Mouse (Mus musculus) spleen, postnatal 14 days (tissue): ENCODE data around the gene Ncoa5.

Source experiments
- DNase-seq, 2 experiments: peaks; one replicate each; pipeline ENCODE4 v3.0.0; 2021 to 2022; ENCODE audit warnings: low spot score in 2 of 2

The Ncoa5 gene

DNA sequence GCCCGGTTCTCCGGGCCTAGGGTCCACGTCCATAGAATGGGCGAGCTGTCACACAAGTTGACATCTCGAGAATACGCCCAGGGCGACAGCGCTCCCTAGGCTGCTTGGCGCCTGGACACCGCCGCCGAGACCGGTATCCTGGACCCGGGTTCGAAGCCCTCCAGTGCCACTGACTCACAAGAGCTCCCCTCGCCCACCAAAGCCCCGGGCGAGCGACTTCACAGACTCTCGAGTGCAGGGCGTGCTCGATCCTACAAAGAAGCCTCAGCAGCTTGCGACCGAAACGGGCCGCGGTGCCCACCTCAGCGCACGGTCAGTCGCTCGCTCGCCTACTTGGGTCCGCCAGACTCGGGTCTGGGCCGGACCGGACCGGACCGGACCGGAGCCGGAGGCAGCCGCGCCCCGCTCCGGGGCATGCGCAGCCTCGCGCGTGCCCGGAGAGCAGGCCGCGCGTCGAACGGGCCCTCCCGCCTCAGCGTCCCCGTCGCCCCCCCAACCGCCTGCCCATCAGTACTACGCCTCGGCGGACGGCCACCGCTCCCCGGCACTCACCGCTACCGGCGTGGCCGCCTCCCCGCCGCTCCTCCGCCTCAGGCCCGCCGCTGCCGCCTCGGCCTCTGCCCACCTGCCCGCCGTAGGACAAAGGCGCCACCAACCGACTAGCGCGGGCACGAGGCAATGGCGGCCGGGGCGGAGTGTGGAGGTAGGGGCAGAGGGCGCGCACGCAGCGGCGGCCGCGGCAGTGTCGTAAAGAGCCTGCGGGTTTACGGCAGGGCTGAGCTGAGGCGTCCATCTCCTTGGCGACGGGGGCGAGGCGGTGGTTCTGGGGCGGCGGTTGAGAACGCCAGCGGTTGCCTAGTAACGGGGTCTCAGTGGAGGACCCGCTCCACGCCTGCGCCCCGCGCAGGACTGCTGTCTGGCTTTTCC, at the start of gene Ncoa5:
TSS of gene Ncoa5 (minus strand) at position 737 of the 927 bp plus-strand sequence.
- DNase-seq: peak; percentile 92 to 96

DNA sequence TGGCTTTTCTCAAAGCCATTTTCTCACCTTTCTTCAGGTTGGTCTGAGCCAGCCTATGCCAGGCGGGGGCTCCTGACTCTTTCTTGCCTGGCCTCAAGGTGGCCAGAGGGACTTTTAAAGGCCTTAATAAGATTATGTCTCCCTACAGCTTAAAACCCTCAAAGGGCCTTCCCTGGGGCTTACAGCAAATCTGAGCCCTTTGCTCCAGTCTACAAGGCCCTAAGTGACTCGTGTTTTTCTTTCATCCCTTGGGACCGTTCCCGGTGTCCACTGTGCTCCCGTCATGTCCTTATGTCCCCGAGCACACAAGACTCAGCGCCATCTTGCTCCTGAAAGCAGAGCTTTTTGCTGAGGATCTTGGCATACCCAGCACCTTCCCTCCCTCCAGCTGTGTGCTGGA, 46.6 kb upstream of the Ncoa5 start:
- DNase-seq: no peak

DNA sequence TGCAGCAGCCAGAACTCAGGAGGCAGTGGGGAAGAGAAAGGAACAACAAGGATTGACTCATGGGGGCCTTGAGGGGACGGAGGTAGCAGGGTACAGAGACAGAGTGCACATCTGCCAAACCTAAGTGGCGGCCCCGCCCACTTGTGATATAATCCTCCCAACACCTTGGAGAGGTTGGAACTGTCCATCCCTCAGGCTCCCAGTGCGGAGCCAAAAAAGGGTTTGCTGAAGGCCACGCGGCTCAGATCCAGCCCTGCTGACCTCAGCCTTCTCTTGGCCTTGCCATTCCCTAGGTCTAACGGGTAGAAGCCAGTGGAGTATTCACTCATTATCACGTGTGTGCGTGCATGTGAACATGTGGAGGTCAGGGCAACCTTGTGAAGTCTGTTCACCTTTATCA, 46.0 kb upstream of the Ncoa5 start:
- DNase-seq: no peak

DNA sequence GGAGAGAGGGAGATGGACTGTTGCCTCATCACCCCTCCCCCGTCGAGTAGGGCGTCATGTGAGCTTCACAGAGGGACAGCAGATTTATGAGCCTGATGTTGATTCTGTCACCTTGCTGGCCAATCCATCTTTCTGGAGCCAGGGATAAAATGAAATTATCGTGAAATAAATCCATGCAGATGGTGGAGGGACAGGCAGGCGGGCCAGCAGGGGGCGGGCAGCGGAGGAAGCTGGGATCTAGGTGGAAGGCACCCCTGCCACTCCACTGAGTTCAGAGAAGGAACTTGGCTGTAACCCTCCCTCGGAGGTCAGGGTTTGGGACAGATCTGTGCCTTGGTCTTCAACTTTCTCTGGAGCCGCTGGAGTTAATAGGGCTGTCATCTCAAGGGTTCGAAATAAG, 43.9 kb upstream of the Ncoa5 start:
- DNase-seq: no peak

DNA sequence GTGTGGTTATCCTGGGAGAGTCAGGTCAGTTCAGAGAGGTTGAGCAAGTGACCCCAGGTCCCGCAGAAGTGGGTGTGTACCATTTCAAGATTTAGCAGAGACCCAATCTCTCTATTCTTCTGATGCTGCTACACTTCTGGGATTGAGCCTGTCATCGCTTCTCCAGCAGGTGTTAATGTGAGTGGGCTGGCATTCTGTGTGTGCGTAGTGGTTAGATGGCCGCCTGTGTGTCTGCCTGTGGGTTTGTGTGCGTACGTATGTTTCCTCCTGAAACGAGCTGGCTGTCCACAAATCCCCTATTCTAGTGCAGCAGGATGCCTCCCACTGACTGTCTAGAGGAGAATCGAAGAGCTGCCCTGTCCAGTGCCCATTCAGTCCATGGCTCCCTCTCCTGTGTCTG, 43.4 kb upstream of the Ncoa5 start:
- DNase-seq: no peak

DNA sequence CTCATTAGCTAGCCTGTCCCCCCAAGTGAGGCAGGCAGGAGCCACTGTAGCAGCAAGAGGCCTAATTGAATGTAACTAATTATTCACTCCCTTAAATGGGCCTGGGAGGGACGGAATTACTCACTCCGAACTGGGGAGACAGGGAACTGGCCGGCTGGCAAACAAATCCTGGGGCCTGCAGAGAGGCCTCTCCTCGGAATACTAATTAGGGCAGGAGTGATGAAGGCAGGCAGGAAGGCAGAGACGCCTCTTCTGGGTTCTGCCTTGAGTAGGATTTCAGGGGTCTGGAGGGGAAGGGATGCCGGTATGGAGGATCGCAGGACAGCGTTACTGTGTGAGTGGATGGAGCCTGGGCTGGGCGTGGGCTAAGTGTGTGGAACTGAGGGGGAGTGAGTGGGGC, 42.4 kb upstream of the Ncoa5 start:
- DNase-seq: no peak

DNA sequence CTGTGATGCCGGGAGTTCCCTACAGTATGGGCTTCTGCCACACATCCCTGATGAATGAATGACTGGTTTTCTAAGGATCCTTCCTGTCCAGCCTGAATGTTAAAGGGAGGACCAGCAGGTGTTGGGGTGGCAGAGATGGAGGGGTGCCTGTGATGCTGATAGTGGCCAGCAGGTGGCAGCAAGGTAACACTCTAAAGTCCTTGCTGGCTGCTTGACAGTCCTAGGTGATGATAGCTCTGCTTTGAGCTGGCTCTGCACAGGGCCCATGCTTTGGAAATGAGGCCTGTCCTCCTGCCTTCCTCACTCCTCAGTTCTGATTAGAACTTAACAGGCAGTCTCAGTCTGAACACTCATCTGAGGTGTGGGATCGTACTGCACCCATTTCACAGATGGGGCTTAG, 40.3 kb upstream of the Ncoa5 start:
- peak; percentile 52 to 67 for DNase-seq

DNA sequence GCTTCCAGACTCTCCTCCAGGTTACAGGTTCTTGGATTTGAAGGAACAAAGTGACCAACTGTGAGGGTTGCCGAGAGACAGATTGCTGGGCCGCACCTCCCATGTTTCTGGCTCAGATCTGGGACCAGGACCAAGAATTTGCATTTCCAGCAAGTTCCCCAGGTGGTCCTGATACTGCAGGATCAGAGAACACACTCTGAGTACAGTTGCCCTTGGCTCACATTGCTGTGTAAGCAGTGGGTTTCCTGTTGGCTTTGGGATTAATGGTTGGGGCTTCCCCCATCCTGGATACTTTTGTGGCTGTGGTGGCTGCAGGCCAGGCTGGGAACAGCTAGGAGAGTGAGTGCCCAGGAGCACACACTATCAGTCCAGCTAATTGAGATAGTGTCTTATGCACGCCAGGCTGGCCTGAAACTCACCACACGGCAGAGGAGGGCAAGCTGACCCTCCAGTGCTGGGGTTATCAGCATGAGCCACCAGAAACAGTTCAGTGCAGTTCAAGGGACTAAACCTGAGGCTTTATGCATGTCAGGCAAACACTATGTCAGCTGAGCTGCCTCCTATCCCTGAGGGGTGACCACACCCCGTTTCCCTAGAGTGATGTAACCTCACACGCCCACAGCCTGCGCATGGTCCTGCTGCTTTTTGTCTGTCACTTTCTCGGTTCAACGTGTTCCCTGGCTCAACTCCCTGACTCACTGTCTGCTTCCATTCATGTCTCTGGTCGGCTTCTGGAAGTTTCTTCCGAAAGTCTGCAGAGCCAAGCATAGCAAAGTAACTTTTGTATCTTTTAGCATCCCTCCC, 39.6 kb upstream of the Ncoa5 start:
- DNase-seq: no peak

DNA sequence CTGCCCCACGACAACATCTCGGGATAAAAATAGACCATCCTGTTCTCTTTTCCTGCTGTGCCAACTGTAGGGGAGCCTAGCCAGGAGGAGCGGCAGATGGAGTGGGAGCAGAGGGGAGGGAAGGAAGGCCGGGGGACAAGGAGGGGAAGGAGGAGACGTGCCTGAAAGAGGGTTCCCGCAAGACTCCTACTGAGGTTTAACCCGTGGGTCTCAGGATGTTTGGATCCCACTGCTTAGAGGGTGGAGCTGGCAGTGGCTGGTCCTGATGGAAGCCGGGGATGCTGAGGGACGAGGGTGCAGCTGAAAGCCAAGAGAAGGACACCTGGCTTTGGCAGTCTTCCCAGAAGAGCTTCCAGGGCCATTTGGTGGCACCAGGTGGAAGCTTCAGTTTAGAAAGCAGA, 38.7 kb upstream of the Ncoa5 start:
- DNase-seq: no peak

DNA sequence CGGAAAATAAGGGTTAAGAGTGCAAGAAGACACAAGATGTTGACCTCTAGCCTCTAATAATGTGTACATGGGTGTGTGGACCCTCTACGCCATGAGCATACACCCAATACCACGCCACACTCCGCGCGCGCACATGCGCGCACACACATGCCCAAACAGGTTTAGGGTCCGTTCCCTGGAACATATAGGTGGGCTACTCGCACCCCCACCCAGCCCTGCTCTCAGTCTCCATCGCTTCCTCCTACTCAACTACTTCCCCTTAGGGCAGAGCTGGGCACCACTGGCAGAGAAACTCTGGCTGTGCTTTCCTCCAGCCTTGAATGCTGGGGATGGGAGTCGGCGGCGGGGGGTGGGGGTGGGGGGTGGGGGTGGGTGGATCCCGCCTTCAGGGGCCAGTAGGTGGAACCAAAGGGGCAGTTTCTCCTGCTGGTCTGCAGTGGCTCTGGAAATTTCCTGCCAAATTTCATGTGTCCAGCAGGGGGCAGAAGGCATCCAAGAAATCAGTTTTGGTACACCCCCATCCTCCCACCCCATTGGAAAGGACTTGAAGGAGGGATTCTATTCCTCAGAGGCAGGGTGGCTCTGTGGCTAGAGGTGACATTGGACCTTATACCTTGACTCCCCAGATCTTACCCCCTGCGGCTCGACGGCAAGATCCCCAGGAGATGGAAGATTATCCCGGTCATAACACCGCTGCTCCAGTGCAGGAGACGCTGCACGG, 35.6 kb upstream of the Ncoa5 start:
- peak in 1 of 2 experiments; percentile 26 for DNase-seq

DNA sequence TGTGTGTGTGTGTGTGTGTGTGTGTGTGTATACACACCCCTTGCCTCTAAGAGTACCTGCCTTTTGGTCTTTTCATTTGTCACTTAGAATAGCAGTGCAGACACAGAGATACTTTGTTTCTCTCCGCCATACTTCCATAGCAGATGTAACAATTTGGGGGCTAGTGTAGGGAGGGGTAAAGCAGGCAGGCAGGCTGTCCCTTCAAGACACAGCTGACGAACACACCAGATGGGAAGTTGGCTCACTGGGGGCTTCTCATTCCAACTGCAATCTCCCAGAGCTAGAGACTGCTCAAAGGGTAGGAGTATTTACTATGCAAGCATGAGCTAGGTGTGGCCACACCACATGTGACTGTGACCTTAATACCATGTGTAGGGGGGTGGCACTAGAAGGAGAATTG, 34.1 kb upstream of the Ncoa5 start:
- DNase-seq: no peak

DNA sequence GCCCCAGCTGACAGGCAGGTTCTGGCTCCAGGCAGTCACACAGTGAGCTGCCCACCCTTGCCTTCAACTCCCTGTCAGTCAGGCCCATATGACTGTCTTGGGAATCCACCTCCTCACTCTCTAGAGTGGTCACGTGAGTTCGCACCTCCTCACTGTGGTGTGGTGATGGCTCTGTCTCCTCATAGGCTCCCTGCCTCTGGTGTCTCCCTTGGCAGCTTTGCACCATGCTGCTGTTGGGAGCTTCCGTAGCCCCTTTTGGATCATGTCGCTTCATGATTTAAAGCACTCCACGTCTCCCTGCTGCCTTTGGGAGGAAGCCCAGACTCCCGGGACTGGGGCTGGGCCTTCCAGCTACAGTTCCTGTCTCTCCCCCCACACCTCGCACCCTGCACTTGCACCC, 29.8 kb upstream of the Ncoa5 start:
- no peak for DNase-seq

DNA sequence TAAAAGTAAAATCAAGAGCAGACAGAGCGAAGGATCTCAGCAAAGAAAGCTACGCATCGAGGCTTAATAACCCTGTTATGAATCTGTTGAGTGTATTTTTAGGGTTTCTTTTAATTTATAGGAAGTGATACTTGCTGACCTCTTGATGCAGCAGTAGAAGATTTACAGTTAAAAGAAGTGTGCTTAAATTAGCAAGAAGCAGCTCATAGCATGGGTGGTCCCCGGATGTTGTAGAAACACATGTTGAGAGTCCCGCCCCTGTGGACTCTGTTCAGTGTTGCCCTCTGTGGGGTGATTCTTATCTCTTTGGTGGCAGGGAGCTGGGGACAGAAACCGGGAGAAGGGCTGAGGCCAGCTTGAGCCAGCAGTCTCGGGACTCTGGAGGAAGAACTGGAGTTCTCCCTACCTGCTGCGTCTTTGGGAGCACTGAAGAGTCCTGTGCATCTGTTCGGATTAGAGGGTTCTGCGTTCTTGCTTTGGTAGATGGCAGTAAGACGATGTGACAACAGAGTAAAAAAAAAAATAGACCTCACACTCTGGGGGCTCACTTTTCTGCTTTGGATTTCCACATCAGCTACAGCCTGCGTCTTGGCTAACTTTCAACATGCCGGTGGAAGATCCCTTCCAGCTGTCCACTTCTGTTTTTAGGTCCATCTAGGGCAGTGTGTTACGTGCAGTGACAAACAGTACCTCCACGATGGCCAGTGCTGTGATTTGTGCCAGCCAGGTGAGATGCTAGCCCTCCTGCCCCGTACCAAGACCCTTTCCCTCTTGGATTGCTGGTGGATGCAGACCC, 27.2 kb upstream of the Ncoa5 start:
- no peak for DNase-seq

DNA sequence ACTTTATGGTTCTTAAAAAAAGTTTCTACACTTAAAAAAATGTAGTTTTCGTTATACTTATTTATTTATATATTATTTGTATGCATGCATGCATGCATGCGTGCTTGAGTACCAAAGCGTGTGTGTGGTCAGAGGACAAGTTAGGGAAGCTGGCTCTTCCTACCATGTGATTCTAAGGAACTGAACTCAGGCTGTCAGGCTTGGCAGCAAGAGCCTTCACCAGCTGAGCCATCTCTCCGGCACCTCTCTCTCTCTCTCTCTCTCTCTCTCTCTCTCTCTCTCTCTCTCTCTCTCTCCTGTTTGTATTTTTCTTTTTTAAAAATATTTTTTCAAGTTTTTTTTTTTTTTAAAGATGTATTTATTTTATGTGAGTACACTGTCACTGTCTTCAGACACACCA, 25.3 kb upstream of the Ncoa5 start:
- no peak for DNase-seq

DNA sequence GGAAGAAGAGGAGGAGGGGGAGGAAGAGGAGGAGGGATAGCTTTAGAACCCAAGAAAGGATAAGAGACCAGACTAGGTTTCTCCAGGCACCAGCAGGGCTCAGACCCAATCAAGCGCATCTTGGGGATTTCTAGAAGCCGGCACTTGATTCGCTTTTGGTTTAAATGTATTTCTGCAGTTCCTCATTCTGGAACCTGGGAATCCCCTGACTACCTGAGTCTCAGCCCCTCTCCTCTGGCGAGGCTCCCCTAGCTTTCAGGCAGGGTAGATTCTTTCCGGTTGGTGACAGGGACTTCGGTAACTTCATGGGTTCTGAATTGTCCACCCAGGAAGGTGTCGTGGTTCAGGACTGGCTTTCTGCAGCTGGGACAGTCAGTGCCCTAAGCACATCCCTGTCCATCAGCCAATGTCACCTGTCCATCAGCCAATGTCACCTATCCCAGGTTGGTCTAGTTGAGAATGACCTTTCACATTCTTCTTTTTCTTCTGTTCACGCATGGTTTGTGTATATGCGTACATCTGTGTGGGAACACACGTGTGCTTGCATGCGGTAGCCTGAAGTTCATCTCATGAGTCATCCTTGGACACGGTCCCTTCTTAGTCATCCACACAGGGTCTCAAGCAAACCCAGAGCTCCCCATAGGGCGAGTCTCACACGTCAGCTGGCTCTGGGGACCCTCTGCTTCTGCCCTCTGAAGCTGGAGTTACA, 21.9 kb upstream of the Ncoa5 start:
- peak in 1 of 2 experiments; percentile 12 for DNase-seq

DNA sequence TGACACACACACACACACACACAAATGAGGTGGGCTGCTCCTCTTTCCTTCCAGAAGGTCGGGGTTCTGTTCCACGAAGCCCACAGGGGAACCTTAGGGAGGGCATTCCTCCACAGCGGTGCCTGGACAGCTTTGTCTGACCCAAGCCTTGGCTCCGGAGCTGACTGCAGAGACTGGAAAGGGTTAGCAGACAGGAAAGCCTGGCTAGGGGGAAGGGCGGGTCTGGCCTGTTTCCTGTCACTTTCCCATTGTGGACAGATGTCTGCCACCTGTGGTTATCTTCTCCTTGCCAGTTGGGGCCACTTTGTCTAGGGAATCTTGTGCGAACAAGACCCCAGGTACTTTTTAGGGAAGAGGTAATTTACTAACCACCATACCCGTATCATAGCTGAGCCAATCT, 21.2 kb upstream of the Ncoa5 start:
- no peak for DNase-seq

DNA sequence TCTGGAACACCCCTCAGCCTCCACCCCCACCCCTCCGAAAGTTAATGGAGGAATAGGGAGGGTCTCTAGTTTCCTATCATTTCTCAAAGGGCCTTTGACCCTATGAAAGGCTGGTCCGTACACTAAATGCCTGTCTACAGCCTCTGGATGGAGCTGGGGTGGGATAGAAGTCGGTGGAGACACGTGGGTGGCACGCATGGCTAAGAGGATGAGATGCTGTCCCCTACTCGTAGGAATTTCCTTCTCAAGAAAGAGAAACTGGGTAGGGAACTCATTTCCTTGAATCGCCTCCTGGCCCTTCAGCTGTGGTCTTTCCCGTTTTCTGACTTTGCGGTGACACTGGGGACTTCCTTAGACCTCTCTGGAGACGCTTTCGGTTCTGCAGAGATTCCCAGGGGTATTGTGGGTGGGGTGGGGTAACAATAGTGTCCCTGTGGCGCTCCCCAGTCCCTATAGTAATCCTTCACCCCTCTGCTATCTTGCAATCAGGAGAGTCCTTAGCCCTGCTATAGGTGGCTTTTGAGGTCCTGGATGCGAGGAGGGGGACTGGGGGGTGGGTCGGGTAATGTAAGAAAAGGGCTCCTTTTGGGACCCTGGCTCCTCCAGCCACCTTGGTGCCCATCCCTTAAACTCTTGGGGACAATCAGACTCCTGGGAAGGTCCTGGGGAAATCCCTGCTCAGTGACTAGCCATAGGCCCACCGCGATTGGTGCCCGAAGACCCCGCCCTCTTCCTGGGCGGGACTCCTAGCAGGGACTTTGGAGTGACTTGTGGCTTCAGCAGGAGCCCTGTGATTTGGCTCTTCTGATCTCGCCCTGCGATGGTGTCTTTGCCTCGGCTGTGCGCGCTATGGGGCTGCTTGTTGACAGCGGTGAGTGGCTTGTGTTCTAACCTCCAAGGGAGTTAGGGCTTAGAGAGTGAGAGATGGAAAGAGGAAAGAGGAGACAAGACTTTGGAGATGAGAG, 20.5 kb upstream of the Ncoa5 start, which contains the start of gene Cd40:
TSS of gene Cd40 (plus strand) at position 740 of the 965 bp plus-strand sequence.
- peak; percentile 39 to 58 for DNase-seq

DNA sequence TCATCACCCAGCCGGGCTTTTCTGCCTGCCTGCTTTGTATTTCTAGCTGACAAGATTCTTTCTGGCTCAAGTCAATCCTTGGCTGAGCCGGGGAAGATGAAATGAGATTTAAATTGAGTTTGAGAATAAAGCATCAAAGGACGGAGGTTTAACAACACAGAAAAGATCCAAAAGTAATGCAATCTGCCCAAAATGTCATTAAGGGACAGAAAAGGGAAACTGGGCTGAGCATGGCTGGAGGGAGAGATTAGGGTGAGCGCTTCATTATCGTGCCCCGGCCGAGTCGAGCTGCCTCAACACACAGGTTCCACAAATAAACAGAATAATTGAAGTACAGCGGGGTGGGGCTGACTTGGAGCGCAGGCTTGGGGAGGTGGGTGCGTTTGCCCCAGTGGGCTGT, 16.9 kb upstream of the Ncoa5 start:
- DNase-seq: no peak

DNA sequence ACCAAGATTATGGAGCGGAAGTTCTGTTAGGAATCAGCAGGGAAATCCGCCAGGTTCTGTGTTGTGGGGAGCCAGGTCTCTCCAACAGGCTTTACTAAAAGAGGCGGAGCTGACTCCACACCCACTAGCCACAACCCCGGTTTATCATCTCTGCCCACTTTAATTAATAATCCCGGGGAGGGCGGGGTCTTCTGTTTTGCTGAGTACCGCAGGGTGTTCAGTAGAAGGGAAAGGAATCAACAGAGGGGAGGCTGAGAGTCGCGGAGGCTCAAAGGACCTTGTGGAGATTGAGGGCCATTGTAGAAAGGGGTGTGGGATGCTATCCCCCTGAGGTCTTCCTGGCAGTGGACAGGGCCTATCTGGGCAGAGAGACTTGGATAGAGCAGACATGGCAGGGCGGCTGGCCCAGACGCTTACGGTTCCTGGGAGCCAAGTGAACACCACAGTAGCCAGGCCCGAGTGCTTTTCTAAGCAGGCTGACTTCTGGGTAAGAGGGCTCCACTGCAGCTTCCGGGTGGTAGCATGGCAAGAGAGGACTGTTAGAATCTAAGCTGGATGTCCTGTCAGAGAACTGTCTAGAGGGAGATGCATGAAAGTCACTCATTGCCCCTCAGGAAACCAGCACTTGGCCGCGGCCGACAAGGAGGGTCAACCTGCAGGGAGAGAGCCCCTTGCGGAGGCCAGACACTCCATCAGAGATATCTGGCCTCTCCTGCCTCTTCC, 16.3 kb upstream of the Ncoa5 start:
- DNase-seq: no peak
